Mouse (Mus musculus) forebrain, embryonic 13.5 days (tissue): ENCODE measurements at regions not wholly inside any gene's neighbourhood (a gene's known extent, or its start where the extent isn't known, plus 50 kb on each side); places are given as distances from the start of the nearest gene placed in this dataset.

Source experiments
- ATAC-seq: fragments of 200-750 bp; cut with Nextera tagmentation; 2 replicates; pipeline ENCODE4 v1.8.0; 2017
- H3K27ac ChIP-seq: fragments of 300-500 bp; sonication (generic); 2 replicates; pipeline ENCODE4 v1.5.1; 2015; ENCODE audit warnings: inconsistent platforms, mild to moderate bottlenecking, moderate library complexity
- H3K27me3 ChIP-seq: fragments of 300-500 bp; sonication (generic); 2 replicates; pipeline ENCODE4 v1.6.1; 2015; ENCODE audit warnings: mild to moderate bottlenecking, inconsistent platforms
- H3K36me3 ChIP-seq: fragments of 300-500 bp; sonication (generic); 2 replicates; pipeline ENCODE4 v1.6.1; 2015; ENCODE audit warnings: mild to moderate bottlenecking, inconsistent platforms; ENCODE audit not compliant: poor library complexity, severe bottlenecking
- H3K4me1 ChIP-seq: fragments of 300-500 bp; sonication (generic); 2 replicates; pipeline ENCODE4 v1.6.1; 2015; ENCODE audit warnings: inconsistent platforms
- H3K4me2 ChIP-seq: fragments of 300-500 bp; sonication (generic); 2 replicates; pipeline ENCODE4 v1.6.1; 2015; ENCODE audit warnings: inconsistent platforms, mild to moderate bottlenecking, moderate library complexity
- H3K4me3 ChIP-seq: fragments of 300-500 bp; sonication (generic); 2 replicates; pipeline ENCODE4 v1.5.1; 2015; ENCODE audit warnings: mild to moderate bottlenecking, inconsistent platforms
- H3K9ac ChIP-seq: fragments of 300-500 bp; sonication (generic); 2 replicates; pipeline ENCODE4 v1.6.1; 2015; ENCODE audit warnings: mild to moderate bottlenecking, inconsistent platforms
- H3K9me3 ChIP-seq: fragments of 300-500 bp; sonication (generic); replicated peaks from 2 replicates; pipeline ENCODE4 v1.6.1; 2016; ENCODE audit warnings: inconsistent platforms
- WGBS: fragments of 180-500 bp; shearing (Covaris S2); methylation state at CpG from one replicate; pipeline ENCODE4 v1.1.7; 2015; 5-methylcytosine and 5-hydroxymethylcytosine counted together

GRCm38 (mm10) chr1:80062121-80062520 is 156.2 kb downstream of the Fam124b start:
- no peak overlapping the region for H3K4me2 ChIP-seq
- no peaks in the 10 kb centered on the region for H3K4me1 ChIP-seq
- no peak for ATAC-seq
- H3K36me3 ChIP-seq = no peaks in the 10 kb centered on the region
- no peaks in the 10 kb centered on the region for H3K27me3 ChIP-seq
- no peaks in the 10 kb centered on the region for H3K9me3 ChIP-seq
- no peak overlapping the region for H3K27ac ChIP-seq
- H3K4me3 ChIP-seq = no peak overlapping the region
- WGBS = 67% methylated on average over 1 of the region's 1 CpGs
- no peak overlapping the region for H3K9ac ChIP-seq

DNA sequence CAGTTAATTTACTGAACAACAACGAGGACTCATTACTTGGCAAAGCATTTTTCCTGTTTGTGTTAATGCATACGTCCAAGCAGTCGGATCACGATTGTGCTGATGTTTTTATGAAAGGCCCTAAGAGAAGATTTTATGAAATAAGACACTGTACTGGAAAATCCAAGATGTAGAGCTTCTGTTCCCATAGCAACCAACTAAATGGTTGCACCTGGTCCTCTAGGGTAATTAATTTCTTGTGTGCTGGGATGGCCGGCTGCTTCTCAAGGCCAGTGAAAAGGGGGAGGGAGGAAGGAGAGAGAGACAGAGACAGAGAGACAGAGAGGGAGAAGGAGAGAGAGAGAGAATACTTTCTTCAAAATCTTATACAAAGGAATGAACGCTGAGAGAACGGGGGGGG is 156.6 kb downstream of the Fam124b start:
- Histone ChIP-seq H3K27ac (no peak overlapping the region), H3K4me3 (no peak overlapping the region), H3K9ac (no peak overlapping the region), H3K4me2 (no peak overlapping the region), H3K27me3 (no peaks in the 10 kb centered on the region), H3K4me1 (no peaks in the 10 kb centered on the region), H3K36me3 (no peaks in the 10 kb centered on the region), H3K9me3 (no peaks in the 10 kb centered on the region)
- WGBS = 55% methylated on average over 7 of the region's 7 CpGs
- 0 out of 2 replicates have a peak, but pooled peaks have one; percentile 24 for ATAC-seq

- no peaks in the 10 kb centered on the region for H3K27me3 ChIP-seq
- no peak for ATAC-seq
- no peak overlapping the region for H3K4me3 ChIP-seq
- H3K27ac ChIP-seq = no peak overlapping the region
- H3K36me3 ChIP-seq = no peaks in the 10 kb centered on the region
- H3K4me2 ChIP-seq = no peak overlapping the region
- H3K4me1 ChIP-seq = no peaks in the 10 kb centered on the region
- 90% methylated on average over 10 of the region's 10 CpGs for WGBS
- H3K9me3 ChIP-seq = no peaks in the 10 kb centered on the region
- no peak overlapping the region for H3K9ac ChIP-seq
These were observed 173.1 kb downstream of the Fam124b start for GRCm38 (mm10) chr1:80045141-80045540.

DNA sequence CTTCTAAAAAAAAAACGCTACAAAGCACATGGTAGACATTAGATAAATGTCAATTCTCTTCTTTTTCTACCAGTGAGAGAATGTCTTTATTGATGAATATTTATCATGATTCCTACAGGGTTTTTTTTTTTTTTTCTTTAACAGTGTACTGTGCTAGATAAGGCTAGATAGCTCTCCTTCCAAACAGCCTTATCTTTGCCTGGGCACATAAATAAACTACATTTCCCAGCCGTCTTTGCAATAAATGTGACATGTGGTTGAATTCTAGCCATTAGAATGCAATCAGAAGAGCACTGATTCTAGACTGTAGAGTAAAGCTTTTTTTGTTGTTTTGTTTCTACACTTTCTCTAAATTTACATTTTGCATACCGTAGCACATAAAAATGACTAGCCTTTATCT is 177.9 kb downstream of the Fam124b start:
- Histone ChIP-seq H3K36me3 (no peaks in the 10 kb centered on the region), H3K4me2 (no peak overlapping the region), H3K27me3 (peaks cover 10% of the 10 kb centered on the region; the same call in 1 of the 2 replicates), H3K4me3 (no peak overlapping the region), H3K9me3 (no peaks in the 10 kb centered on the region), H3K27ac (no peak overlapping the region), H3K9ac (no peak overlapping the region), H3K4me1 (no peaks in the 10 kb centered on the region)
- no peak for ATAC-seq
- 91% methylated on average over 3 of the region's 3 CpGs for WGBS

GRCm38 (mm10) chr1:80039891-80040290 is 178.4 kb downstream of the Fam124b start:
- no peaks in the 10 kb centered on the region for H3K4me1 ChIP-seq
- H3K27ac ChIP-seq = no peak overlapping the region
- 36% methylated on average over 3 of the region's 3 CpGs for WGBS
- H3K9ac ChIP-seq = no peak overlapping the region
- H3K27me3 ChIP-seq = peaks cover 11% of the 10 kb centered on the region
- H3K4me2 ChIP-seq = no peak overlapping the region
- ATAC-seq = no peak
- H3K36me3 ChIP-seq = no peaks in the 10 kb centered on the region
- H3K9me3 ChIP-seq = no peaks in the 10 kb centered on the region
- H3K4me3 ChIP-seq = no peak overlapping the region

DNA sequence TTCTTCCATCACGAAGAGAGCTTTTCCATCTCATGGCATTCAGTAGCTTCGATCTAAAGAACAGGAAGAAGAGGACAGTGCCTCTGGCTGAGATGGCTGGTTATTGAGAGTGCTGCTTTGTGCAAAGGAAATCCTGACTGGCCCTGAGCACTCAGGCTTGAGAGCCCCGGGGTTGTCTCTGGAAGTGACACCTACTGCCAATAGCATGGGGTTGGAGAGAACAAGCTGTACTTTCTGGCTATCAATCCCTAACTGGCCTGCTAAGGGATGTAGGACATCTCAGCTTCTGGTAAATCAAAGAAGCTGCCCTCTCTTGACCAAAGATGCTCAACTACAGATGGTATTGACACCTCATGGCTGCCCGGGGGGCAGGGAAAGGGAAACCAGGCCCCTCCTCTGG is 178.2 kb upstream of the Serpine2 start:
- no peaks in the 10 kb centered on the region for H3K4me1 ChIP-seq
- no peak for ATAC-seq
- no peak overlapping the region for H3K4me3 ChIP-seq
- no peak overlapping the region for H3K4me2 ChIP-seq
- no peaks in the 10 kb centered on the region for H3K36me3 ChIP-seq
- H3K27me3 ChIP-seq = peaks cover 11% of the 10 kb centered on the region
- 89% methylated on average over 4 of the region's 4 CpGs for WGBS
- no peaks in the 10 kb centered on the region for H3K9me3 ChIP-seq
- no peak overlapping the region for H3K9ac ChIP-seq
- no peak overlapping the region for H3K27ac ChIP-seq

- peaks cover 11% of the 10 kb centered on the region for H3K27me3 ChIP-seq
- no peak overlapping the region for H3K9ac ChIP-seq
- no peak for ATAC-seq
- H3K9me3 ChIP-seq = no peaks in the 10 kb centered on the region
- peaks cover 6% of the 10 kb centered on the region for H3K4me1 ChIP-seq
- no peak overlapping the region for H3K4me2 ChIP-seq
- H3K4me3 ChIP-seq = no peak overlapping the region
- H3K27ac ChIP-seq = no peak overlapping the region
- H3K36me3 ChIP-seq = no peaks in the 10 kb centered on the region
These were observed 177.1 kb upstream of the Serpine2 start for GRCm38 (mm10) chr1:80038059-80038458.

- peaks cover 14% of the 10 kb centered on the region for H3K27me3 ChIP-seq
- H3K27ac ChIP-seq = no peak overlapping the region
- peaks cover 16% of the 10 kb centered on the region for H3K4me1 ChIP-seq
- H3K9me3 ChIP-seq = no peaks in the 10 kb centered on the region
- H3K4me3 ChIP-seq = no peak overlapping the region
- 93% methylated on average over 4 of the region's 4 CpGs for WGBS
- no peaks in the 10 kb centered on the region for H3K36me3 ChIP-seq
- no peak overlapping the region for H3K4me2 ChIP-seq
- H3K9ac ChIP-seq = no peak overlapping the region
- no peak for ATAC-seq
These were observed 175.5 kb upstream of the Serpine2 start for GRCm38 (mm10) chr1:80036436-80036835.

GRCm38 (mm10) chr1:80033522-80033921 is 172.5 kb upstream of the Serpine2 start:
- WGBS = 18% methylated on average over 6 of the region's 6 CpGs
- Histone ChIP-seq H3K4me1 (peaks cover 16% of the 10 kb centered on the region), H3K4me3 (no peak overlapping the region), H3K27ac (no peak overlapping the region), H3K36me3 (no peaks in the 10 kb centered on the region), H3K9me3 (no peaks in the 10 kb centered on the region), H3K27me3 (peaks cover 32% of the 10 kb centered on the region), H3K9ac (0 out of 2 replicates have a peak overlapping the region, but pooled peaks have one; percentile 21), H3K4me2 (peak overlapping the region; percentile 25)
- peak; percentile 52 for ATAC-seq

GRCm38 (mm10) chr1:80033121-80033520 is 172.1 kb upstream of the Serpine2 start:
- 0 out of 2 replicates have a peak overlapping the region, but pooled peaks have one; percentile 21 for H3K9ac ChIP-seq
- H3K4me3 ChIP-seq = no peak overlapping the region
- peaks cover 16% of the 10 kb centered on the region for H3K4me1 ChIP-seq
- 0% methylated on average over 2 of the region's 2 CpGs for WGBS
- H3K27ac ChIP-seq = no peak overlapping the region
- peak overlapping the region; percentile 25 for H3K4me2 ChIP-seq
- ATAC-seq = peak; percentile 78
- H3K9me3 ChIP-seq = no peaks in the 10 kb centered on the region
- no peaks in the 10 kb centered on the region for H3K36me3 ChIP-seq
- peaks cover 32% of the 10 kb centered on the region for H3K27me3 ChIP-seq

- no peak overlapping the region for H3K4me3 ChIP-seq
- no peak overlapping the region for H3K27ac ChIP-seq
- no peak overlapping the region for H3K4me2 ChIP-seq
- H3K36me3 ChIP-seq = no peaks in the 10 kb centered on the region
- no peaks in the 10 kb centered on the region for H3K9me3 ChIP-seq
- H3K4me1 ChIP-seq = peaks cover 16% of the 10 kb centered on the region
- peaks cover 30% of the 10 kb centered on the region for H3K27me3 ChIP-seq
- ATAC-seq = peak; percentile 31; the same call in 1 of the 2 replicates
- H3K9ac ChIP-seq = no peak overlapping the region
These were observed 171.5 kb upstream of the Serpine2 start for GRCm38 (mm10) chr1:80032464-80032863.

DNA sequence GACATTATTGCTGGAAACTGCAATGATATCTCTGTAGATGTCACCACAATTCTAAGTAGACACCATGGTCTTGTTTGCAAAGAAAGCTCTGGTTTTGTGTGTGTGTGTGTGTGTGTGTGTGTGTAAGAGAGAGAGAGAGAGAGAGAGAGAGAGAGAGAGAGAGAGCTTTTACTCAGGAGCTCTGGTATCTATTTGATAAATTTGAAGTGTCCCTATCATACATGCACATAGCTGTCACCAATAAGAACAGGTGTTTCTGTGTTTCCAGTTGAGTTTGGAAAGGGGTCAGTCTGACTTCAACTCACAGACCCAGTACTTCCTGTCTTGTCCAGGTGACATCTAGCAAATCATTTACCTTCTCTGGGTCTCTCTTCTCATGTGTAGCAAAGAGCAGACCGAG is 169.7 kb upstream of the Serpine2 start:
- no peak overlapping the region for H3K4me3 ChIP-seq
- no peak for ATAC-seq
- no peaks in the 10 kb centered on the region for H3K9me3 ChIP-seq
- H3K27ac ChIP-seq = no peak overlapping the region
- H3K9ac ChIP-seq = no peak overlapping the region
- peaks cover 16% of the 10 kb centered on the region for H3K4me1 ChIP-seq
- no peak overlapping the region for H3K4me2 ChIP-seq
- H3K27me3 ChIP-seq = peaks cover 25% of the 10 kb centered on the region
- 91% methylated on average over 1 of the region's 1 CpGs for WGBS
- H3K36me3 ChIP-seq = no peaks in the 10 kb centered on the region

DNA sequence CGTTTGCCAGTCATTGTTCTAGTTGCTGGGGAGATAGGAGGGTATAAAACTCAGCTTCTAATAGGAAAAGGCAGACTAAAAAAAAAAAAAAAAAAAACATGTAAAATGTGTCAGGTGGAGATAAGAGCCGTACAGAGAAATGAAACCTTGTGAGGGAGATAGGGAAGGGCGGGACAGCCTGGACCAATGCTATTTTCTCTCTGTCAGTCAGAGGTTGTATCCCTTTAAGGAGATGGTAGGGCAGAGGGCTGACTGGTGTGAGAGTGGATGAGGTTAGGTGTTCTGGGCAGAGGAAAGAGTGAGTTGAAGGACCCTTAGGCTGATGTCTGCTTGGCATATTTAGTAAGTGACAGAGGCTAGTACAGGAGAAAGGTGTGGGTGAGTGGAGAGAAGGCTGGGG is 169.2 kb upstream of the Serpine2 start:
- peaks cover 16% of the 10 kb centered on the region for H3K4me1 ChIP-seq
- H3K27me3 ChIP-seq = peaks cover 21% of the 10 kb centered on the region
- no peak overlapping the region for H3K9ac ChIP-seq
- no peak for ATAC-seq
- 85% methylated on average over 3 of the region's 3 CpGs for WGBS
- H3K9me3 ChIP-seq = no peaks in the 10 kb centered on the region
- H3K4me3 ChIP-seq = no peak overlapping the region
- H3K36me3 ChIP-seq = no peaks in the 10 kb centered on the region
- H3K27ac ChIP-seq = no peak overlapping the region
- no peak overlapping the region for H3K4me2 ChIP-seq
